Mouse (Mus musculus): ENCODE data around the gene Kctd17. TPM values are rescaled to one million over a fixed set of nuclear protein-coding genes. Genes with fewer than 3 reads are reported as not detected.
A peak's percentile ranks its signal among the peaks of the same experiment; 100 is the strongest.

Kctd17 gene
- polyA plus RNA-seq, 1 experiment from 2014 or later, result 27.4 TPM

DNA sequence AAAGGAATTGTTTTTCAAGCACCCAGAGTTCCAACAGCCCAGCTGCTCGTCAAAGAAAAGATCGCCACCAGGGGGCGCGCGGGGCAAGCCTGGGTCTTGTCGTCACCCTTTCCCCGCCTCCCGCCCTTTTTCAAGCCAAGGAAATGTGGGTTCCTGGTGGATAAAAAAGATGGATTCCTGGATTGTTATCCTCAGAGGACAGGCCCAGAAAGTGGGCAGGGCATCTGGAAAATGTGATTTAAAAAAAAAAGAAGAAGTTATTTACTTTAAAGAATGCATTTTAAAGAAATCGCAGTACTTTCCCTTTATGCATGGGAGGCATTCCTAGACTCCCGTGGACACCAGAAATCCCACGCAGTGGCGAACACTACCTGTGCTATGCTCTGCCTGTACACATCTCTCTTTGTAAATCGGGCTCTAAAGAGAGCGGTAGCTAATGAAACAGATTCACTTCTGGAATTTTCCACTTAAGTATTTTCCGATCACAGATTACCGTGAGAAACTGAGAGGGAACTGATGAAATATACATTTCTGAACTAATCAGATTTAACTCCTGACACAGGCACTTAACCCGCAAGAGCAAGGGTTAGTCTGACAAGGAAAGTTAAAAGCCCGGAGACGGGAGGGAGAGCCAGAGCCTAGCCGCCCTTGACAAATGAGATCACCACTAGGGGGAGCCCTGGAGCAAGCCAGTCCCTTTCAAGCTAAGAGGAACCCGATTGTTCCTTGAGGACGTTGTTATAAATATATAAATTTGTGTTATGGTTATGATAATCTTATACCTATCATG lies 19.6 kb downstream of the Kctd17 start:
- DNase-seq (ENCODE audit: low spot score) (peak; percentile 96), ATAC-seq (peak; percentile 82)
- Histone ChIP-seq H3K27me3 (replicated peaks; ENCODE audit: insufficient read depth, low read length) (no peaks in the 10 kb centered on the region), H3K9ac (replicated peaks; ENCODE audit: low read depth) (peak overlapping the region; percentile 54; the same call in 1 of the 2 replicates), H3K4me1 (ENCODE audit: insufficient read depth, low read depth, low read length) (no peaks in the 10 kb centered on the region), H3K27ac (ENCODE audit: low read length) (peak overlapping the region; percentile 76), H3K4me2 (replicated peaks; ENCODE audit: low read depth, low read length) (peak overlapping the region; percentile 73), H3K4me3 (ENCODE audit: low read depth, low read length) (peak overlapping the region; percentile 43), H3K36me3 (ENCODE audit: insufficient read depth, low read length) (no peaks in the 10 kb centered on the region), H3K9me3 (ENCODE audit: low read length) (no peaks in the 10 kb centered on the region)
- peak; percentile 58 for TF ChIP-seq EP300 (IDR thresholded peaks at IDR 0.05)
- peak; percentile 95 for TF ChIP-seq CTCF (IDR thresholded peaks at IDR 0.05)
- WGBS, result under 1% methylated on average over 22 of the region's 22 CpGs

DNA sequence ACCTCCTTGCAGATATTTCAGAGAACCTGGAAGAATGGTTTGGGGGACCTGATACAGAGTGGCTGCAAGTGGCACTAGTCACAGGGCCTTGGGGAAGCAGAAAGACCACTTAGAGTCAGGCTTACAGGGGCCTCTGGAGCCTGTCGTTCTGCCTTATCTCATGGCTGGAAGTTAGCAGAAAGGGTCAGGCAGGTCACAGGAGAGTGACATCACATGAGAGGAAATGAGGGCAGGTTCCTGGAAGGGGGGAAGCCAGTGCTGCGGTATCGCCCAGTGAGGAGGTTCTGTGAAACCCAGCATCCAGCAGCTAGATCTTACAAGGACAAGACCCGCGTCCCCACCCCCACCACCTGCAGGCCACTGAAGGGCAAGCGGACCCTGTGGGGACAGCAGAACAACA lies 20.8 kb downstream of the Kctd17 start:
- WGBS, result 56% methylated on average over 6 of the region's 6 CpGs
- Histone ChIP-seq H3K4me2 (replicated peaks; ENCODE audit: low read depth, low read length) (no peak overlapping the region), H3K9ac (replicated peaks; ENCODE audit: low read depth) (no peak overlapping the region), H3K4me1 (ENCODE audit: insufficient read depth, low read depth, low read length) (no peaks in the 10 kb centered on the region), H3K36me3 (ENCODE audit: insufficient read depth, low read length) (no peaks in the 10 kb centered on the region), H3K27me3 (replicated peaks; ENCODE audit: insufficient read depth, low read length) (no peaks in the 10 kb centered on the region), H3K27ac (ENCODE audit: low read length) (no peak overlapping the region), H3K4me3 (ENCODE audit: low read depth, low read length) (no peak overlapping the region), H3K9me3 (ENCODE audit: low read length) (no peaks in the 10 kb centered on the region)
- ATAC-seq (no peak), DNase-seq (ENCODE audit: low spot score) (no peak)
- no peak for TF ChIP-seq EP300 (IDR thresholded peaks at IDR 0.05)
- TF ChIP-seq CTCF (IDR thresholded peaks at IDR 0.05), result no peak

GRCm38 (mm10) chr15:78449694-78450418 lies 21.5 kb downstream of the Kctd17 start:
- H3K9me3 ChIP-seq (ENCODE audit: low read length), result no peaks in the 10 kb centered on the region
- DNase-seq (ENCODE audit: low spot score), result peak; percentile 75
- no peaks in the 10 kb centered on the region for H3K36me3 ChIP-seq (ENCODE audit: insufficient read depth, low read length)
- H3K27me3 ChIP-seq (replicated peaks; ENCODE audit: insufficient read depth, low read length), result no peaks in the 10 kb centered on the region
- WGBS, result 26% methylated on average over 7 of the region's 7 CpGs
- no peak overlapping the region for H3K4me3 ChIP-seq (ENCODE audit: low read depth, low read length)
- H3K4me1 ChIP-seq (ENCODE audit: insufficient read depth, low read depth, low read length), result no peaks in the 10 kb centered on the region
- ATAC-seq, result 0 out of 2 replicates have a peak, but pooled peaks have one; percentile 22
- no peak overlapping the region for H3K9ac ChIP-seq (replicated peaks; ENCODE audit: low read depth)
- H3K4me2 ChIP-seq (replicated peaks; ENCODE audit: low read depth, low read length), result no peak overlapping the region
- TF ChIP-seq CTCF (IDR thresholded peaks at IDR 0.05), result no peak
- TF ChIP-seq EP300 (IDR thresholded peaks at IDR 0.05), result no peak
- no peak overlapping the region for H3K27ac ChIP-seq (ENCODE audit: low read length)

GRCm38 (mm10) chr15:78450419-78450768 lies 22.0 kb downstream of the Kctd17 start:
- Histone ChIP-seq H3K4me2 (replicated peaks; ENCODE audit: low read depth, low read length) (no peak overlapping the region), H3K9me3 (ENCODE audit: low read length) (no peaks in the 10 kb centered on the region), H3K9ac (replicated peaks; ENCODE audit: low read depth) (no peak overlapping the region), H3K27ac (ENCODE audit: low read length) (no peak overlapping the region), H3K4me1 (ENCODE audit: insufficient read depth, low read depth, low read length) (no peaks in the 10 kb centered on the region), H3K4me3 (ENCODE audit: low read depth, low read length) (no peak overlapping the region), H3K36me3 (ENCODE audit: insufficient read depth, low read length) (no peaks in the 10 kb centered on the region), H3K27me3 (replicated peaks; ENCODE audit: insufficient read depth, low read length) (no peaks in the 10 kb centered on the region)
- no peak for ATAC-seq
- TF ChIP-seq EP300 (IDR thresholded peaks at IDR 0.05) (no peak), CTCF (IDR thresholded peaks at IDR 0.05) (peak; percentile 12)
- no peak for DNase-seq (ENCODE audit: low spot score)
- WGBS, result 77% methylated on average over 6 of the region's 6 CpGs

DNA sequence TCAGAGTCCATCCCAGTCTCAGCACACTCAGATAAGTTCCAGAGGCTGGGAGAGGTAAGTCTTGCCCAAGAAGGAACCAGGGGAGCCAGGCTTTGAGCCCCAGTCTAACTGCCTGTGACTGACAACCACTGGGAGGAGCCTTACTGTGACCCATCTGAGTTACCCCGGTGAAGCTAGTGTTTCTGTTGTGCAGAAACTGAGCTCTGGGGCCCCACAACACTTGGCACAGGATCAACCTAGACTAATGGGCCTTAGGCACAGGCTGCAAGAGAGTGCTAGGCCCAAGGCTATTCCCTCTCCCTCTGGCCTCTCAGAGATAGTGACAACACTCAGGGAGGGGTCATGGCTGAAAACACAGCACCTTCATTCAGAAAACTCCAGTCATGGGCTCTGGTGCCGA lies 22.8 kb downstream of the Kctd17 start:
- no peaks in the 10 kb centered on the region for H3K27me3 ChIP-seq (replicated peaks; ENCODE audit: insufficient read depth, low read length)
- H3K4me2 ChIP-seq (replicated peaks; ENCODE audit: low read depth, low read length), result no peak overlapping the region
- H3K4me3 ChIP-seq (ENCODE audit: low read depth, low read length), result no peak overlapping the region
- no peaks in the 10 kb centered on the region for H3K9me3 ChIP-seq (ENCODE audit: low read length)
- WGBS, result 78% methylated on average over 2 of the region's 2 CpGs
- no peak overlapping the region for H3K27ac ChIP-seq (ENCODE audit: low read length)
- no peaks in the 10 kb centered on the region for H3K36me3 ChIP-seq (ENCODE audit: insufficient read depth, low read length)
- H3K4me1 ChIP-seq (ENCODE audit: insufficient read depth, low read depth, low read length), result no peaks in the 10 kb centered on the region
- no peak overlapping the region for H3K9ac ChIP-seq (replicated peaks; ENCODE audit: low read depth)
- ATAC-seq (no peak), DNase-seq (ENCODE audit: low spot score) (no peak)
- TF ChIP-seq CTCF (IDR thresholded peaks at IDR 0.05), result no peak
- no peak for TF ChIP-seq EP300 (IDR thresholded peaks at IDR 0.05)

GRCm38 (mm10) chr15:78452929-78453328 lies 24.6 kb downstream of the Kctd17 start:
- 42% methylated on average over 3 of the region's 3 CpGs for WGBS
- no peaks in the 10 kb centered on the region for H3K27me3 ChIP-seq (replicated peaks; ENCODE audit: insufficient read depth, low read length)
- H3K4me2 ChIP-seq (replicated peaks; ENCODE audit: low read depth, low read length), result no peak overlapping the region
- TF ChIP-seq EP300 (IDR thresholded peaks at IDR 0.05) (no peak), CTCF (IDR thresholded peaks at IDR 0.05) (no peak)
- no peak for DNase-seq (ENCODE audit: low spot score)
- no peaks in the 10 kb centered on the region for H3K4me1 ChIP-seq (ENCODE audit: insufficient read depth, low read depth, low read length)
- H3K27ac ChIP-seq (ENCODE audit: low read length), result no peak overlapping the region
- H3K4me3 ChIP-seq (ENCODE audit: low read depth, low read length), result no peak overlapping the region
- no peak for ATAC-seq
- no peak overlapping the region for H3K9ac ChIP-seq (replicated peaks; ENCODE audit: low read depth)
- no peaks in the 10 kb centered on the region for H3K9me3 ChIP-seq (ENCODE audit: low read length)
- H3K36me3 ChIP-seq (ENCODE audit: insufficient read depth, low read length), result no peaks in the 10 kb centered on the region
